Mouse (Mus musculus) hindbrain, embryonic 10.5 days (tissue): Measurements from ENCODE around the gene Padi1. TPM values are rescaled to one million over a fixed set of nuclear protein-coding genes. Genes with fewer than 3 reads are reported as not detected.

Source experiments
- DNase-seq: peaks from one replicate; pipeline ENCODE4 v3.0.0-alpha.2; 2017; ENCODE audit warnings: low spot score
- H3K27ac ChIP-seq: fragments of 300-500 bp; sonication (generic); 2 replicates; pipeline ENCODE4 v1.5.1; 2016; ENCODE audit warnings: mild to moderate bottlenecking, moderate library complexity
- H3K27me3 ChIP-seq: fragments of 300-500 bp; sonication (generic); 2 replicates; pipeline ENCODE4 v1.6.1; 2016; ENCODE audit warnings: mild to moderate bottlenecking; ENCODE audit not compliant: poor library complexity, insufficient read depth, severe bottlenecking
- H3K36me3 ChIP-seq: fragments of 300-500 bp; sonication (generic); 2 replicates; pipeline ENCODE4 v1.6.1; 2016; ENCODE audit warnings: mild to moderate bottlenecking, moderate library complexity
- H3K4me1 ChIP-seq: fragments of 300-500 bp; sonication (generic); replicated peaks from 2 replicates; pipeline ENCODE4 v1.6.1; 2016; ENCODE audit warnings: mild to moderate bottlenecking
- H3K4me3 ChIP-seq: fragments of 300-500 bp; sonication (generic); 2 replicates; pipeline ENCODE4 v1.5.1; 2016; ENCODE audit warnings: mild to moderate bottlenecking, moderate library complexity
- H3K9me3 ChIP-seq: fragments of 300-500 bp; sonication (generic); 2 replicates; pipeline ENCODE4 v1.6.1; 2016; ENCODE audit warnings: mild to moderate bottlenecking, moderate library complexity
- WGBS: fragments of 180-500 bp; shearing (Covaris S2); methylation state at CpG from one replicate; pipeline ENCODE4 v1.1.7; 2016; 5-methylcytosine and 5-hydroxymethylcytosine counted together
- polyA plus RNA-seq: library from polyadenylated mRNA; unstranded; fragments of >200 nt; fragmentation: Nextera tagmentation; extraction: Ambion mirVana; gene quantifications from 2 replicates; pipeline ENCODE4 v1.2.1, GENCODE M21; 2016

Gene Padi1
- polyA plus RNA-seq, 1 experiment from 2014 or later = 0.07 TPM

DNA sequence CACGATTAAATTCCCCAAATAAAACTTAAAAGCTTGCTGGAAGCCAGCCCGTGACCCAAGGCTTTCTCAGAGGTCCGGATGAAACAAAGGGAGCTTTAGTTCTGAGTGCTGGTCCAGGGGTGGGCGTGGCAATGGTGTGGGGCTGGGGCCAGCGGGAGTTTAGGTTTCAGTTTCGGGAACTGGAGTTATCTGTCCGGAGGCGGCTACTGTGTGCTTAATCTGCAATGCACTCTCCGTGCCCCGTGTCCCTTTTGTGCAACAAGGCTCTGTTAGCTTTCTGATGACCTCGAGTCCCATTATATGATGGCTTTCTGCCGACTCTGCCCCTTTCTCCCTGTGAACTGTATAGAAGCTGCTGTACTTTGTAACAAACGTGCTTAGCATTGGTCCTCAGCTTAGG is 75.1 kb downstream of the Padi1 start:
- 8% methylated on average over 13 of the region's 13 CpGs for WGBS
- H3K27ac ChIP-seq = peak overlapping the region; percentile 51; the same call in 1 of the 2 replicates
- H3K27me3 ChIP-seq = 0 out of 2 replicates have a peak, but pooled peaks cover 2% of the 10 kb centered on the region
- no peaks in the 10 kb centered on the region for H3K36me3 ChIP-seq
- peak overlapping the region; percentile 37 for H3K4me3 ChIP-seq
- DNase-seq = peak; percentile 51
- H3K9me3 ChIP-seq = no peaks in the 10 kb centered on the region
- H3K4me1 ChIP-seq = peaks cover 22% of the 10 kb centered on the region

DNA sequence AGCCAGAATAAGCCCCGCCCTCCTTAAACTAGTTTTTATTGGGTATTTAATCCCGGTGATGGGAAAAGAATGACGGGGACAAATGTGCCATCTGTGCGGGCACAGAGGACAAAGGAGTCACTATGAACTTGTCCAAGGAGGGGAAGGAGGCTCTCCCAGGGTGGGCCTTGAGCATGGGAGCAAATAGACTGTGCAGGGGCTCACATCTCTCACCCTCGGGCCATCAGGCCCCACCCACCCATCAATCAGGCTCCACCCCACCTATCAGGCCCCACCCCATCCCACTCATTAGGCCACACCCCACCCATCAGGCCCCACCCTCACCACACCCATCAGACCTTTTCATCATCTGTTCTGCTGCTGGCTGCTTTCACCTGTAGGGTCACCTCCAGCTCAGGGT is 76.6 kb downstream of the Padi1 start:
- peaks cover 16% of the 10 kb centered on the region for H3K4me1 ChIP-seq
- no peaks in the 10 kb centered on the region for H3K36me3 ChIP-seq
- 0 out of 2 replicates have a peak, but pooled peaks cover 2% of the 10 kb centered on the region for H3K27me3 ChIP-seq
- 84% methylated on average over 5 of the region's 5 CpGs for WGBS
- no peak for DNase-seq
- no peak overlapping the region for H3K4me3 ChIP-seq
- H3K27ac ChIP-seq = no peak overlapping the region
- no peaks in the 10 kb centered on the region for H3K9me3 ChIP-seq

DNA sequence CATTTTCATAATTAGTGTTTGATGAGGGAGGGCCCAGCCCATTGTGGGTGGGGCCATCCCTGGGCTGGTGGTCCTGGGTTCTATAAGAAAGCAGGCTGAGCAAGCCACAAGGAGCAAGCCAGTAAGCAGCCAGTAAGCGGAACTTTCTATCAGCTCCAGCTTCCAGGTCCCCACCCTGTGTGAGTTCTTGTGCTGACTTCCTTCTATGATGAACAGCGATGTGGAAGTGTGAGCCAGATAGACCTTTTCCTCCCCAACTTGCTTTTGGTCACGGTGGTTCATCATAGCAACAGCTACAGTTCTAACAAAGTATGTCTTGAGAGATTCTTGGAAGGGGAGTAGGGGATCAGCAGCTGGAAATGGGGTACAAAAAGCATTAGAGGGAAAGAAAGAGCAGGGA is 79.6 kb downstream of the Padi1 start:
- no peaks in the 10 kb centered on the region for H3K9me3 ChIP-seq
- no peak for DNase-seq
- H3K36me3 ChIP-seq = no peaks in the 10 kb centered on the region
- 0 out of 2 replicates have a peak, but pooled peaks cover 2% of the 10 kb centered on the region for H3K27me3 ChIP-seq
- H3K4me3 ChIP-seq = no peak overlapping the region
- no peak overlapping the region for H3K27ac ChIP-seq
- H3K4me1 ChIP-seq = peaks cover 7% of the 10 kb centered on the region
- 87% methylated on average over 3 of the region's 3 CpGs for WGBS

DNA sequence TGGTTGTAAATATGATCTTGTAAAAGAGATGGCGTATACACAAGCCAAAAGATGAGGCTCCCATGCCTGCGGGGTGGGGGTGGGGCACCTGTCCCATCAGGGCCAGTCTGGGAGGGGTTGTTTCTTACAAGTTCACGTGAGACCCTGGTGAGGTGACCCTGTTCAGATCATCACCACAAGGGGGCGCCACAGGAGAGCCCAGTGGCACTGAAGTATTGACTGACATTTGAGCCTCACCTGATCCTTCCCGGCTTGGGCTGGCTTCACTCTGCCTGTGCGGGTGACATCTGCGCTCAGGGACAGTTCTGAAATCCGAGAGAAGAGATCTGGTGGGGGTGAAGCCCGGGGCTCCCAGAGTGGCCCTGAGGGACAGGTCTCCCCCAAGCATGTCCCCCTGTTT is 82.4 kb downstream of the Padi1 start:
- Histone ChIP-seq H3K36me3 (no peaks in the 10 kb centered on the region), H3K9me3 (no peaks in the 10 kb centered on the region), H3K27ac (no peak overlapping the region), H3K4me1 (peaks cover 24% of the 10 kb centered on the region), H3K4me3 (no peak overlapping the region), H3K27me3 (0 out of 2 replicates have a peak, but pooled peaks cover 10% of the 10 kb centered on the region)
- peak; percentile 68 for DNase-seq
- WGBS = 17% methylated on average over 9 of the region's 9 CpGs

Other genes starting within 250 kb of the Padi1 start
- 23.7 and 32.3 TPM in 2 replicates for gene Arhgef10l, start 179.8 kb downstream of the Padi1 start, polyA plus RNA-seq
- 33.9 and 37.5 TPM in 2 replicates for gene Rcc2, start 145.2 kb downstream of the Padi1 start, polyA plus RNA-seq
- 0.06 TPM in 1 of 2 replicates, not detected in the other for gene Padi6, start 103.1 kb downstream of the Padi1 start, polyA plus RNA-seq
- 0.35 and 0.51 TPM in 2 replicates for gene Padi4, start 71.5 kb downstream of the Padi1 start, polyA plus RNA-seq
- 0.08 and 0.10 TPM in 2 replicates for gene Padi3, start 35.1 kb downstream of the Padi1 start, polyA plus RNA-seq
- gene Padi2, start 60.6 kb upstream of the Padi1 start, polyA plus RNA-seq = 1.4 and 3.8 TPM in 2 replicates
- gene Sdhb, start 115.4 kb upstream of the Padi1 start, polyA plus RNA-seq = 412 and 491 TPM in 2 replicates
- gene Atp13a2, start 141.1 kb upstream of the Padi1 start, polyA plus RNA-seq = 54.8 and 82.1 TPM in 2 replicates
- gene Mfap2, start 164.6 kb upstream of the Padi1 start, polyA plus RNA-seq = 307 and 334 TPM in 2 replicates
- 11.4 and 12.0 TPM in 2 replicates for gene Crocc, start 214.8 kb upstream of the Padi1 start, polyA plus RNA-seq
- 60.2 and 66.0 TPM in 2 replicates for gene Necap2, start 232.6 kb upstream of the Padi1 start, polyA plus RNA-seq
- not detected in 2 replicates for gene Spata21, start 242.6 kb upstream of the Padi1 start, polyA plus RNA-seq